Mouse (Mus musculus) testis, adult 2 months (tissue): Measurements from ENCODE around the gene Lipi.

Source experiments
- CTCF ChIP-seq: fragments of 200-500 bp; IDR thresholded peaks from 2 replicates; pipeline ENCODE4 v1.5.1; 2012; ENCODE audit warnings: low read depth, mild to moderate bottlenecking, inconsistent platforms, low read length, moderate library complexity; ENCODE audit not compliant: control insufficient read depth, insufficient read depth, insufficient replicate concordance
- POLR2A ChIP-seq: fragments of 200-500 bp; IDR thresholded peaks from 2 replicates; pipeline ENCODE4 v1.6.1; 2012; ENCODE audit warnings: low read depth, mild to moderate bottlenecking, inconsistent platforms, low read length, moderate library complexity; ENCODE audit not compliant: control insufficient read depth

- TF ChIP-seq CTCF (no peak), POLR2A (no peak)
Observed at GRCm38 (mm10) chr16:75496568-75496967, 89.3 kb downstream of the Lipi start.
